Mouse (Mus musculus) intestine, embryonic 15.5 days (tissue): ENCODE measurements around the gene Rhox9. TPM values are rescaled to one million over a fixed set of nuclear protein-coding genes. Genes with fewer than 3 reads are reported as not detected.
"Not testable (repeated sequence)": the region's sequence is repeated elsewhere in the genome, so short reads cannot be mapped to it uniquely, and the experiment has no call there.

Source experiments
- ATAC-seq: fragments of 200-750 bp; cut with Nextera tagmentation; 2 replicates; pipeline ENCODE4 v1.8.0; 2017; ENCODE audit warnings: moderate TSS enrichment, moderate library complexity
- H3K27ac ChIP-seq: fragments of 300-500 bp; sonication (generic); 2 replicates; pipeline ENCODE4 v1.5.1; 2015; ENCODE audit warnings: mild to moderate bottlenecking, inconsistent platforms
- H3K27me3 ChIP-seq: fragments of 300-500 bp; sonication (generic); replicated peaks from 2 replicates; pipeline ENCODE4 v1.6.1; 2015; ENCODE audit warnings: inconsistent platforms
- H3K36me3 ChIP-seq: fragments of 300-500 bp; sonication (generic); 2 replicates; pipeline ENCODE4 v1.6.1; 2015; ENCODE audit warnings: inconsistent platforms
- H3K4me1 ChIP-seq: fragments of 300-500 bp; sonication (generic); replicated peaks from 2 replicates; pipeline ENCODE4 v1.6.1; 2015; ENCODE audit warnings: inconsistent platforms
- H3K4me2 ChIP-seq: fragments of 300-500 bp; sonication (generic); replicated peaks from 2 replicates; pipeline ENCODE4 v1.6.1; 2015; ENCODE audit warnings: mild to moderate bottlenecking, inconsistent platforms
- H3K4me3 ChIP-seq: fragments of 300-500 bp; sonication (generic); replicated peaks from 2 replicates; pipeline ENCODE4 v1.5.1; 2015; ENCODE audit warnings: inconsistent platforms
- H3K9ac ChIP-seq: fragments of 300-500 bp; sonication (generic); 2 replicates; pipeline ENCODE4 v1.6.1; 2015; ENCODE audit warnings: inconsistent platforms
- H3K9me3 ChIP-seq: fragments of 300-500 bp; sonication (generic); 2 replicates; pipeline ENCODE4 v1.6.1; 2016; ENCODE audit warnings: inconsistent platforms
- WGBS: fragments of 180-500 bp; shearing (Covaris S2); methylation state at CpG from one replicate; pipeline ENCODE4 v1.1.7; 2015; 5-methylcytosine and 5-hydroxymethylcytosine counted together
- polyA plus RNA-seq: library from polyadenylated mRNA; unstranded; fragments of >200 nt; fragmentation: Nextera tagmentation; extraction: Ambion mirVana; gene quantifications from 2 replicates; pipeline ENCODE4 v1.2.1, GENCODE M21; 2015

Gene Rhox9
- polyA plus RNA-seq = not detected in 2 replicates

- not testable (repeated sequence) for H3K4me1 ChIP-seq, H3K9ac ChIP-seq, H3K4me2 ChIP-seq, H3K4me3 ChIP-seq, H3K27me3 ChIP-seq, H3K9me3 ChIP-seq, H3K27ac ChIP-seq, H3K36me3 ChIP-seq, ATAC-seq
- 93% methylated on average over 10 of the region's 18 CpGs for WGBS
Observed at GRCm38 (mm10) chrX:37901670-37902069, at the start of gene Rhox9. Gene Rhox9 (minus strand): TSS chrX:37901770.

- ATAC-seq = no peak
- no peak overlapping the region for H3K4me3 ChIP-seq
- H3K27me3 ChIP-seq = no peaks in the 10 kb centered on the region
- H3K4me1 ChIP-seq = no peaks in the 10 kb centered on the region
- H3K9ac ChIP-seq = no peak overlapping the region
- WGBS = 71% methylated on average over 4 of the region's 4 CpGs
- no peak overlapping the region for H3K27ac ChIP-seq
- H3K36me3 ChIP-seq = no peaks in the 10 kb centered on the region
- no peaks in the 10 kb centered on the region for H3K9me3 ChIP-seq
- H3K4me2 ChIP-seq = no peak overlapping the region
Observed at GRCm38 (mm10) chrX:37916311-37916710, 14.7 kb upstream of the Rhox9 start.

DNA sequence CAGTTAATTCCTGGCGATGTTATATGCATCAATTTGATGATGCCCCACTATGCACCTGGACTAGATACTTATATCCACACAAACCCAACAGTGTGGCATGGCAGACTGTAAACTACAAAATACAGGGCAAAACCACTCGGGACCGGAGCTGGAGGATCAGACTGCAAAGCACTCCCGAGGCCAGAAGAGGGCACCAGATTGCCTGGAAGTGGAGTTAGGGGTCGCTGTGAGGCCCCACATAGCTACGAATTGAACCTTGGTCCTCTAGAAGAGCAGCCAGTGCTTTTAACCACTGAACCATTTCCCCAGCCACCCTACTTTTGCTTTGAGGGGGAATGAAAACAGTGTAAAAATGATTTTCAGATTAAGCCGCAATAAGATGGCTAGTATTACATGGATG lies 7.0 kb upstream of the Rhox9 start:
- Histone ChIP-seq H3K27ac (no peak overlapping the region), H3K4me1 (no peaks in the 10 kb centered on the region), H3K9ac (no peak overlapping the region), H3K36me3 (no peaks in the 10 kb centered on the region), H3K4me2 (no peak overlapping the region), H3K4me3 (no peak overlapping the region), H3K27me3 (no peaks in the 10 kb centered on the region), H3K9me3 (no peaks in the 10 kb centered on the region)
- no peak for ATAC-seq
- WGBS = 54% methylated on average over 7 of the region's 7 CpGs

GRCm38 (mm10) chrX:37903727-37904126 lies 2.2 kb upstream of the Rhox9 start:
- ATAC-seq = no peak
- no peaks in the 10 kb centered on the region for H3K9me3 ChIP-seq
- H3K27ac ChIP-seq = no peak overlapping the region
- no peaks in the 10 kb centered on the region for H3K36me3 ChIP-seq
- H3K4me2 ChIP-seq = no peak overlapping the region
- no peaks in the 10 kb centered on the region for H3K27me3 ChIP-seq
- no peak overlapping the region for H3K9ac ChIP-seq
- H3K4me3 ChIP-seq = no peak overlapping the region
- no peaks in the 10 kb centered on the region for H3K4me1 ChIP-seq
- WGBS = 74% methylated on average over 5 of the region's 5 CpGs

DNA sequence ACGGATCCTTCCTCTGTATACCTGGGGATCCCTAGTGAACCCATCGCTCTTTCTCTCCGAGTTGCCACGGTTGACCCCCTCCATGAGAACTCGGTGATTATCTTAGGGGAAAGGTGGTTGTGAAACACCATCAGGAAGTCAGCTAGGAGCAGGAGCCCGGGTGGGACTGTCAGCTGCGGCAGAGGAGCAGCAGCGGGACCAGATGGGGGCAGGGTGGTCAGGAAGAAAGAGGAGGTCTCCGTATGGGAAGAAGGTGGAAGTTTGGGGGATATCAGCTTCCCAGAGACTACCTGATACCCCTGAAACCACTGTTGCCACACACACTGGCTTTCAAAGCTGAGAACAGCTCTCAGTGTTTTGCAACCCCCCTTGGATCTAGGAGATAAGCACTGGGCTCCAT lies 4.4 kb downstream of the Rhox9 start, which contains the start of gene Rhox7b:
Gene Rhox7b (minus strand): TSS at position 101 of the 400 bp plus-strand sequence.
- H3K4me2 ChIP-seq, ATAC-seq, H3K4me1 ChIP-seq, H3K9ac ChIP-seq, H3K9me3 ChIP-seq, H3K27ac ChIP-seq, H3K27me3 ChIP-seq, H3K36me3 ChIP-seq, H3K4me3 ChIP-seq: not testable (repeated sequence)
- 85% methylated on average over 9 of the region's 9 CpGs for WGBS

GRCm38 (mm10) chrX:37878844-37879243 lies 22.7 kb downstream of the Rhox9 start, which contains the start of gene Rhox8:
Gene Rhox8 (minus strand): TSS chrX:37878944.
- Histone ChIP-seq H3K9ac (no peak within 1 kb of the TSS), H3K4me1 (no peaks in the 10 kb centered on the region), H3K27ac (no peak within 1 kb of the TSS), H3K4me2 (no peak within 1 kb of the TSS), H3K36me3 (no peaks in the 10 kb centered on the region), H3K4me3 (no peak within 1 kb of the TSS), H3K9me3 (no peaks in the 10 kb centered on the region), H3K27me3 (no peaks in the 10 kb centered on the region)
- no peak for ATAC-seq
- WGBS = 73% methylated on average over 4 of the region's 4 CpGs

- no peaks in the 10 kb centered on the region for H3K9me3 ChIP-seq
- no peak overlapping the region for H3K27ac ChIP-seq
- no peak overlapping the region for H3K4me3 ChIP-seq
- H3K9ac ChIP-seq = no peak overlapping the region
- H3K4me1 ChIP-seq = no peaks in the 10 kb centered on the region
- no peaks in the 10 kb centered on the region for H3K27me3 ChIP-seq
- 94% methylated on average over 2 of the region's 2 CpGs for WGBS
- no peaks in the 10 kb centered on the region for H3K36me3 ChIP-seq
- H3K4me2 ChIP-seq = no peak overlapping the region
- ATAC-seq = no peak
Observed at GRCm38 (mm10) chrX:37871641-37872040, 29.9 kb downstream of the Rhox9 start.

Other genes starting within 250 kb of the Rhox9 start
- gene Rhox3h, start 233.0 kb downstream of the Rhox9 start, polyA plus RNA-seq = not detected in 2 replicates
- gene Rhox2h, start 228.5 kb downstream of the Rhox9 start, polyA plus RNA-seq = not detected in 2 replicates
- gene Rhox5, start 96.9 kb downstream of the Rhox9 start, polyA plus RNA-seq = 2.8 and 2.9 TPM in 2 replicates
- 0.14 TPM in 1 of 2 replicates, not detected in the other for gene Rhox6, start 74.9 kb downstream of the Rhox9 start, polyA plus RNA-seq
- gene Rhox7a, start 70.1 kb downstream of the Rhox9 start, polyA plus RNA-seq = not detected in 2 replicates
- gene Rhox8, start 22.8 kb downstream of the Rhox9 start, polyA plus RNA-seq = not detected in 2 replicates
- gene Rhox7b, start 4.5 kb downstream of the Rhox9 start, polyA plus RNA-seq = not detected in 2 replicates
- not detected in 2 replicates for gene Btg1-ps1, start 117.0 kb upstream of the Rhox9 start, polyA plus RNA-seq
- gene Btg1-ps2, start 141.3 kb upstream of the Rhox9 start, polyA plus RNA-seq = not detected in 2 replicates
- not detected in 2 replicates for gene Rhox10, start 164.7 kb upstream of the Rhox9 start, polyA plus RNA-seq
- not detected in 2 replicates for gene Rhox11, start 183.4 kb upstream of the Rhox9 start, polyA plus RNA-seq
- gene Rhox12, start 209.1 kb upstream of the Rhox9 start, polyA plus RNA-seq = not detected in 2 replicates
- not detected in 2 replicates for gene Rhox13, start 219.4 kb upstream of the Rhox9 start, polyA plus RNA-seq